Mouse (Mus musculus) lung, postnatal 0 days (tissue): ENCODE measurements at regions not wholly inside any gene's neighbourhood (a gene's known extent, or its start where the extent isn't known, plus 50 kb on each side); places are given as distances from the start of the nearest gene placed in this dataset.
A peak's percentile ranks its signal among the peaks of the same experiment; 100 is the strongest.

Source experiments
- ATAC-seq: fragments of 200-750 bp; cut with Nextera tagmentation; 2 replicates; pipeline ENCODE4 v1.8.0; 2017; ENCODE audit warnings: moderate library complexity
- DNase-seq: peaks from one replicate; pipeline ENCODE4 v3.0.0-alpha.2; 2016; ENCODE audit warnings: low spot score
- H3K27ac ChIP-seq: fragments of 300-500 bp; sonication (generic); 2 replicates; pipeline ENCODE4 v1.5.1; 2014; ENCODE audit warnings: antibody characterized with exemption, mild to moderate bottlenecking, low read length, mixed read lengths
- H3K27me3 ChIP-seq: fragments of 300-500 bp; sonication (generic); replicated peaks from 2 replicates; pipeline ENCODE4 v1.6.1; 2014; ENCODE audit warnings: low read length, mixed read lengths; ENCODE audit not compliant: insufficient read depth
- H3K36me3 ChIP-seq: fragments of 300-500 bp; sonication (generic); 2 replicates; pipeline ENCODE4 v1.6.1; 2014; ENCODE audit warnings: low read length, mixed read lengths; ENCODE audit not compliant: insufficient read depth
- H3K4me1 ChIP-seq: fragments of 300-500 bp; sonication (generic); 2 replicates; pipeline ENCODE4 v1.6.1; 2014; ENCODE audit warnings: antibody characterized with exemption, low read depth, low read length, mixed read lengths; ENCODE audit not compliant: insufficient read depth
- H3K4me2 ChIP-seq: fragments of 300-500 bp; sonication (generic); replicated peaks from 2 replicates; pipeline ENCODE4 v1.6.1; 2014; ENCODE audit warnings: low read depth, mild to moderate bottlenecking, low read length, moderate library complexity, mixed read lengths
- H3K4me3 ChIP-seq: fragments of 300-500 bp; sonication (generic); 2 replicates; pipeline ENCODE4 v1.5.1; 2014; ENCODE audit warnings: low read depth, low read length
- H3K9ac ChIP-seq: fragments of 300-500 bp; sonication (generic); replicated peaks from 2 replicates; pipeline ENCODE4 v1.6.1; 2014; ENCODE audit warnings: low read depth, mild to moderate bottlenecking
- H3K9me3 ChIP-seq: fragments of 300-500 bp; sonication (generic); 2 replicates; pipeline ENCODE4 v1.6.1; 2016; ENCODE audit warnings: low read length, mixed read lengths
- CTCF ChIP-seq: IDR thresholded peaks from 2 replicates; pipeline ENCODE4 v1.5.1; 2016; ENCODE audit warnings: antibody characterized with exemption, mild to moderate bottlenecking
- EP300 ChIP-seq: IDR thresholded peaks from 2 replicates; pipeline ENCODE4 v1.6.1; 2016; ENCODE audit warnings: antibody characterized with exemption, mild to moderate bottlenecking, control low read depth
- WGBS: fragments of 180-500 bp; shearing (Covaris S2); extraction: QIAGEN DNeasy Blood & Tissue Kit; methylation state at CpG from one replicate; pipeline ENCODE4 v1.1.7; 2014; 5-methylcytosine and 5-hydroxymethylcytosine counted together

DNA sequence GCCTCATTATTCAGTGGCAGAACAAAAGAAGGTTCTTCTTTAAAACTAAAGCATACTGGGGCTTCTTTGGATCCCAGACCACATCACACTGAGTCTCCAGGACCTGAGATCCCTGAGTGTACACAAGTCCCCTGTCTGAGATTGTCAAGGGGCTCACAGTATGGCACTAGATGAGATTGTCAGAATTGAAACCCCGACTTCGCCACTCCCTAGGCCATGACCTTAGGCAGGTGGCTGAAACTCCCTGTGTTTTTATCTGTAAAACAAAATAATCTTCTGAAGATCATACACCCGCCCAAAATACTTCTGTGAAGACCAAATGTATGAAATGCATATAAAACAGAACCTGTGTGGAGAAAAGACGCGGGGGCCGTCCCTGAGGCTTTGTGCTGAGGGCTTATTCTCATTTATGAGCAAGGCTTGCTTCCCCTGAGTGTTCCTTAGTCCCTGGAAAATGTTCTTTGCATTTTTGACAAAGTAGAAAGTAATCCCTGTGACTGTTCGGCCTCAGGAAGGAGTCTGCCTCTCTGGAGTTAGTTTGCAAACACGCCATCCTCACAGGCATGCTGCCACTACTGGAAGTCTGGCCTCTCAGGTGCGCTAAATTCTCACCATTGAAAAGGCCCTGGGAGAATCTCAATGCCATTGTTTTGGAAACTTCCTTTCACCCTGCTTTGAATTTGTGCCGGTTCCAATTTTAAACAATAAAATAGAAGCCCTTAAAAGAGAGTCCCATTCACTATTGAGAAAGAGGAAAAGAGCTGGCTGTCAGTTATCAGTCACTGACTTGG, 73.3 kb upstream of the Prep start:
- no peak overlapping the region for H3K4me2 ChIP-seq
- H3K27me3 ChIP-seq, result no peaks in the 10 kb centered on the region
- H3K9ac ChIP-seq, result no peak overlapping the region
- DNase-seq (no peak), ATAC-seq (no peak)
- H3K27ac ChIP-seq, result no peak overlapping the region
- 64% methylated on average over 10 of the region's 10 CpGs for WGBS
- no peaks in the 10 kb centered on the region for H3K9me3 ChIP-seq
- TF ChIP-seq EP300 (no peak), CTCF (no peak)
- H3K4me1 ChIP-seq, result no peaks in the 10 kb centered on the region
- H3K4me3 ChIP-seq, result no peak overlapping the region
- H3K36me3 ChIP-seq, result no peaks in the 10 kb centered on the region

GRCm38 (mm10) chr10:44989539-44989938, 77.5 kb upstream of the Prep start:
- WGBS, result 57% methylated on average over 6 of the region's 6 CpGs
- H3K27ac ChIP-seq, result no peak overlapping the region

GRCm38 (mm10) chr10:44988756-44989155, 78.2 kb upstream of the Prep start:
- Histone ChIP-seq H3K4me2 (no peak overlapping the region), H3K9ac (no peak overlapping the region), H3K4me3 (no peak overlapping the region), H3K27me3 (no peaks in the 10 kb centered on the region), H3K4me1 (no peaks in the 10 kb centered on the region), H3K27ac (no peak overlapping the region), H3K36me3 (no peaks in the 10 kb centered on the region), H3K9me3 (no peaks in the 10 kb centered on the region)
- no peak for DNase-seq
- 75% methylated on average over 8 of the region's 8 CpGs for WGBS
- no peak for ATAC-seq
- TF ChIP-seq EP300, result no peak
- TF ChIP-seq CTCF, result no peak

More at GRCm38 (mm10) chr10:44989539-44989938, 77.5 kb upstream of the Prep start:
- no peaks in the 10 kb centered on the region for H3K9me3 ChIP-seq
- DNase-seq (no peak), ATAC-seq (no peak)
- H3K4me1 ChIP-seq, result no peaks in the 10 kb centered on the region
- H3K4me3 ChIP-seq, result no peak overlapping the region
- no peak overlapping the region for H3K4me2 ChIP-seq
- no peak overlapping the region for H3K9ac ChIP-seq
- no peaks in the 10 kb centered on the region for H3K36me3 ChIP-seq
- TF ChIP-seq CTCF, result no peak
- no peaks in the 10 kb centered on the region for H3K27me3 ChIP-seq

DNA sequence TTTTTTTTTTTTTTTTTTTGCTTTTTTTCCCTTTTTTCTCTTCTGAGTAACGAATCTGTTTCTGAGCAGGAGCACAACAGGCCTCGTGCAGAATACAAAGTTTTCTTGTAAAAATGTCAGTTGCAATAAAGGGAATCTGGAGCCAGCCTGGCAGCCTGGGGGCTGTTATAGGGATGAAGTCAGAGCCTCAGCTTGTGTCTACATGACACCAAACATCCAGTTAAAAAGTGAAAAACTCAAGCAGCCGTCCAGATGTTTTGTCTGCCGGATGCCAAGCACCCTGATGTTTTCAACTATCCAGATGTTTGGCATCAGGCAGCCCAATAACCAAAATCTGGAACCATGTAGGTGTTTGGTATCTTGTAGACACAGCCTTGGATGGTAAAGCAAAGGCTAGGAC, 79.4 kb upstream of the Prep start:
- no peak overlapping the region for H3K27ac ChIP-seq
- no peak overlapping the region for H3K9ac ChIP-seq
- TF ChIP-seq EP300, result no peak
- TF ChIP-seq CTCF, result no peak
- 65% methylated on average over 4 of the region's 4 CpGs for WGBS
- DNase-seq (no peak), ATAC-seq (no peak)
- H3K36me3 ChIP-seq, result no peaks in the 10 kb centered on the region
- no peak overlapping the region for H3K4me3 ChIP-seq
- H3K9me3 ChIP-seq, result no peaks in the 10 kb centered on the region
- no peaks in the 10 kb centered on the region for H3K27me3 ChIP-seq
- H3K4me1 ChIP-seq, result no peaks in the 10 kb centered on the region
- no peak overlapping the region for H3K4me2 ChIP-seq

DNA sequence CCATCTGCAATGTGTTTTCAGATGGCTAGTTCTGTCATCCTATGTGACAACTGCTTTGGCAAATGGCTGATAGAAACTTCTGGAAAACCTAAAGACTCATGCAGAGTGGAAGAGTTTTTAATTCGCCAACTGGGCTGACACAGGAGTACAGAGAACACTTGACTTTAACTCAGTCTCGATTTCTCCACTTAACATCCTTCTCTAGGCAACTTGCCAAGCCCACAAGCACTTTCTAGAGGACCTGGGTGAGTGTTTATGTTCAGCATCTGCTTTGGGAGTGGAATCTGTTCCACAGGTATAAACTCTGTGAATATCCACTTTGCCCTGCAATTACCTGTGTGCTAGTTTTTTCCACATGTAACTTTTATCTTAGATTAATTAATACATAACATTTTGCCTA, 85.1 kb upstream of the Prep start:
- no peaks in the 10 kb centered on the region for H3K36me3 ChIP-seq
- no peak overlapping the region for H3K4me2 ChIP-seq
- WGBS, result 30% methylated on average over 2 of the region's 2 CpGs
- H3K9me3 ChIP-seq, result no peaks in the 10 kb centered on the region
- TF ChIP-seq EP300 (peak; percentile 56), CTCF (no peak)
- ATAC-seq (peak; percentile 76), DNase-seq (peak; percentile 73)
- H3K4me1 ChIP-seq, result no peaks in the 10 kb centered on the region; the same call in 1 of the 2 replicates
- no peaks in the 10 kb centered on the region for H3K27me3 ChIP-seq
- H3K27ac ChIP-seq, result no peak overlapping the region
- no peak overlapping the region for H3K9ac ChIP-seq
- no peak overlapping the region for H3K4me3 ChIP-seq

- no peak for TF ChIP-seq EP300
- no peak for TF ChIP-seq CTCF
- Histone ChIP-seq H3K4me1 (no peaks in the 10 kb centered on the region; the same call in 1 of the 2 replicates), H3K4me2 (no peak overlapping the region), H3K27ac (no peak overlapping the region), H3K36me3 (no peaks in the 10 kb centered on the region), H3K9ac (no peak overlapping the region), H3K4me3 (no peak overlapping the region), H3K9me3 (no peaks in the 10 kb centered on the region), H3K27me3 (no peaks in the 10 kb centered on the region)
- WGBS, result 96% methylated on average over 2 of the region's 2 CpGs
- no peak for DNase-seq
- no peak for ATAC-seq
Observed at GRCm38 (mm10) chr10:44976815-44977214, 90.2 kb upstream of the Prep start.
